9 mouse cellular contexts compared by ENCODE assay signal in genomic region chr5:74197541-74198330, GRCm38 (mm10). TPM values are rescaled to one million over a fixed set of nuclear protein-coding genes. Genes with fewer than 3 reads are reported as not detected.
DNase-seq lines count a peak whose midpoint lies in the region; ATAC-seq and TF ChIP-seq lines count a peak whose summit lies in the region.
"Had no signal": no experiment of that assay in that cellular context is flagged by ENCODE, and none has a peak within 500 bp of the region (broad histone marks: within the 10 kb centered on the region; RNA-seq: fewer than 3 reads in every experiment).

No protein-coding gene starts in this region.

- TF ChIP-seq CTCF in thymus, adult 2 months (IDR thresholded peaks at IDR 0.05; ENCODE audit: borderline replicate concordance, control insufficient read depth, extremely low read depth, insufficient read depth, low read length, poor library complexity), result no peak

- DNase-seq in heart, adult 18-20 months, result peak; percentile 47 to 64
- no peak for DNase-seq in heart, adult 9 months (ENCODE audit: low spot score in 2 of 2)
- DNase-seq in neural tube, embryonic 11.5 days (ENCODE audit: low spot score), result no peak
- DNase-seq in neural tube, embryonic 10.5 days (ENCODE audit: extremely low spot score, low spot score), result no peak
- peak; percentile 47 for DNase-seq in kidney, postnatal 10 days
- DNase-seq in thymus, adult 2 months, result no peak
- DNase-seq in ovary, postnatal 36 days (ENCODE audit: low spot score), result no peak
- DNase-seq in urinary bladder, postnatal 25 days (ENCODE audit: low spot score), result no peak

- H3K4me1 ChIP-seq in neural tube, embryonic 11.5 days (ENCODE audit: control insufficient read depth, insufficient read depth, low read length), result peaks cover 27% of the 10 kb centered on the region
- peaks cover 53% of the 10 kb centered on the region for H3K4me1 ChIP-seq in thymus, adult 2 months (replicated peaks; ENCODE audit: control insufficient read depth, insufficient read depth, low read length)

- no peak overlapping the region for H3K27ac ChIP-seq in neural tube, embryonic 11.5 days (ENCODE audit: low read depth, low read length)
- H3K27ac ChIP-seq in thymus, adult 2 months (ENCODE audit: control insufficient read depth, insufficient read depth, low read length), result no peak overlapping the region
- H3K27ac ChIP-seq: liver, embryonic 14.5 days had no signal

- H3K9ac ChIP-seq in neural tube, embryonic 11.5 days (ENCODE audit: low read length), result no peak overlapping the region
- H3K9ac ChIP-seq: liver, embryonic 14.5 days had no signal

- H3K4me3 ChIP-seq in neural tube, embryonic 11.5 days (ENCODE audit: low read depth, low read length), result no peak overlapping the region
- H3K4me3 ChIP-seq in thymus, adult 2 months (ENCODE audit: control insufficient read depth, insufficient read depth, low read length), result no peak overlapping the region

- peak overlapping the region; percentile 15 for H3K4me2 ChIP-seq in neural tube, embryonic 11.5 days (ENCODE audit: low read depth)

- no peaks in the 10 kb centered on the region for H3K27me3 ChIP-seq in neural tube, embryonic 11.5 days (ENCODE audit: control insufficient read depth, insufficient read depth, low read length)
- no peaks in the 10 kb centered on the region for H3K27me3 ChIP-seq in thymus, adult 2 months (ENCODE audit: control insufficient read depth, insufficient read depth, low read length)

- ATAC-seq in neural tube, embryonic 11.5 days (ENCODE audit: insufficient read depth, low FRiP score, low TSS enrichment), result no peak

- WGBS in neural tube, embryonic 11.5 days, result 76% methylated on average over 22 of the region's 22 CpGs
- 85% methylated on average over 22 of the region's 22 CpGs for WGBS in thymus, adult 2 months

- H3K36me3 ChIP-seq in neural tube, embryonic 11.5 days (ENCODE audit: control insufficient read depth, insufficient read depth, low read length), result peaks cover 12% of the 10 kb centered on the region
- H3K36me3 ChIP-seq in thymus, adult 2 months (ENCODE audit: control insufficient read depth, insufficient read depth, low read length), result peaks cover 13% of the 10 kb centered on the region

- no peaks in the 10 kb centered on the region for H3K9me3 ChIP-seq in neural tube, embryonic 11.5 days (ENCODE audit: control insufficient read depth, low read length)

- TF ChIP-seq POLR2A in thymus, adult 2 months (IDR thresholded peaks at IDR 0.05; ENCODE audit: control insufficient read depth, extremely low read depth, insufficient read depth, low read length, poor library complexity), result no peak

RNA-seq across cellular contexts. Expression of gene Rasl11b, which starts 2.6 kb away (rescaled TPM):
- total RNA-seq in heart, adult 18-20 months (2021), result 10 to 100 TPM; 28.0 to 31.6 TPM
- 38.7 and 41.3 TPM in 2 replicates for polyA plus RNA-seq in neural tube, embryonic 11.5 days (2014; fragmentation: Nextera tagmentation; extraction: Ambion mirVana)
- 30.9 and 33.9 TPM in 2 replicates for polyA plus RNA-seq in thymus, adult 2 months (2012; rRNA removed)

Comparison
In these comparisons a context has a peak if more than half of its experiments do, and no peak if none do; other contexts are left out.
1. DNase-seq: peak in heart, adult 18-20 months (2 of 2) and kidney, postnatal 10 days (single experiment); none in heart, adult 9 months (0 of 2), neural tube, embryonic 11.5 days (single experiment), neural tube, embryonic 10.5 days (single experiment), thymus, adult 2 months (single experiment), ovary, postnatal 36 days (single experiment) and urinary bladder, postnatal 25 days (single experiment).